Mouse (Mus musculus) myocyte (in vitro differentiated cells): ENCODE measurements around the gene Cd81. TPM values are rescaled to one million over a fixed set of nuclear protein-coding genes. Genes with fewer than 3 reads are reported as not detected.

Source experiments
- H3K27me3 ChIP-seq: one replicate; pipeline ENCODE4 v1.6.1; 2011; ENCODE audit not compliant: control insufficient read depth, insufficient read depth, insufficient read length
- H3K36me3 ChIP-seq: one replicate; pipeline ENCODE4 v1.6.1; 2011; ENCODE audit not compliant: control insufficient read depth, insufficient read depth
- H3K4me2 ChIP-seq: one replicate; pipeline ENCODE4 v1.6.1; 2011; ENCODE audit warnings: low read depth, control low read depth
- H3K4me3 ChIP-seq: one replicate; pipeline ENCODE4 v1.5.1; 2011; ENCODE audit warnings: mild to moderate bottlenecking, control low read depth, moderate library complexity
- H3K79me2 ChIP-seq: one replicate; pipeline ENCODE4 v1.6.1; 2011; ENCODE audit not compliant: control insufficient read depth, insufficient read depth
- H3ac ChIP-seq: one replicate; pipeline ENCODE4 v1.6.1; 2011; ENCODE audit not compliant: control insufficient read depth, insufficient read length
- CEBPB ChIP-seq: IDR thresholded peaks from 2 replicates; pipeline ENCODE4 v1.6.1; 2011; ENCODE audit warnings: mild to moderate bottlenecking, moderate library complexity; ENCODE audit not compliant: poor library complexity, insufficient read depth, severe bottlenecking
- E2F4 ChIP-seq: IDR thresholded peaks from one replicate; pipeline ENCODE4 v1.6.1; 2011; ENCODE audit warnings: mild to moderate bottlenecking, control low read depth, moderate library complexity; ENCODE audit not compliant: insufficient read depth
- MAX ChIP-seq: IDR thresholded peaks from one replicate; pipeline ENCODE4 v1.6.1; 2011; ENCODE audit warnings: low read depth, mild to moderate bottlenecking, control low read depth
- MYOD1 ChIP-seq, 3 experiments: IDR thresholded peaks; one replicate each; pipeline ENCODE4 v1.6.1; 2011; ENCODE audit warnings: control low read depth in 2 of 3, low read depth in 2 of 3, mild to moderate bottlenecking in 2 of 3, moderate library complexity in 1 of 3; ENCODE audit not compliant: insufficient read length in 2 of 3, control insufficient read depth in 1 of 3
- MYOG ChIP-seq, 3 experiments: IDR thresholded peaks; one replicate each; pipeline ENCODE4 v1.6.1; 2011; ENCODE audit warnings: control low read depth in 2 of 3, low read depth in 2 of 3, mild to moderate bottlenecking in 2 of 3; ENCODE audit not compliant: insufficient read length in 2 of 3, control insufficient read depth in 1 of 3, insufficient read depth in 1 of 3
- POLR2A ChIP-seq: IDR thresholded peaks from one replicate; pipeline ENCODE4 v1.6.1; 2011; ENCODE audit warnings: low read depth, mild to moderate bottlenecking, control low read depth, moderate library complexity; ENCODE audit not compliant: insufficient read length
- POLR2AphosphoS2 ChIP-seq: IDR thresholded peaks from one replicate; pipeline ENCODE4 v1.6.1; 2011; ENCODE audit warnings: low read depth, control low read depth; ENCODE audit not compliant: insufficient read length
- REST ChIP-seq: IDR thresholded peaks from one replicate; pipeline ENCODE4 v1.6.1; 2011; ENCODE audit warnings: mild to moderate bottlenecking, control low read depth, moderate library complexity; ENCODE audit not compliant: insufficient read depth, insufficient read length
- SRF ChIP-seq: IDR thresholded peaks from one replicate; pipeline ENCODE4 v1.6.1; 2011; ENCODE audit warnings: low read depth; ENCODE audit not compliant: control insufficient read depth, insufficient read length
- TCF12 ChIP-seq: IDR thresholded peaks from one replicate; pipeline ENCODE4 v1.6.1; 2011; ENCODE audit warnings: mild to moderate bottlenecking, control low read depth; ENCODE audit not compliant: poor library complexity, insufficient read depth, severe bottlenecking
- TCF3 ChIP-seq: IDR thresholded peaks from one replicate; pipeline ENCODE4 v1.6.1; 2011; ENCODE audit warnings: low read depth, control low read depth; ENCODE audit not compliant: insufficient read length
- USF1 ChIP-seq: IDR thresholded peaks from one replicate; pipeline ENCODE4 v1.6.1; 2011; ENCODE audit warnings: low read depth, mild to moderate bottlenecking, control low read depth, moderate library complexity
- polyA plus RNA-seq: library from polyadenylated mRNA; unstranded; fragments of >200 nt; fragmentation: generic; extraction: Trizol; gene quantifications from one replicate; pipeline ENCODE4 v1.2.1, GENCODE M21; 2012; ENCODE audit warnings: missing spikeins

The Cd81 gene
- polyA plus RNA-seq, 1 experiment = 744 TPM

DNA sequence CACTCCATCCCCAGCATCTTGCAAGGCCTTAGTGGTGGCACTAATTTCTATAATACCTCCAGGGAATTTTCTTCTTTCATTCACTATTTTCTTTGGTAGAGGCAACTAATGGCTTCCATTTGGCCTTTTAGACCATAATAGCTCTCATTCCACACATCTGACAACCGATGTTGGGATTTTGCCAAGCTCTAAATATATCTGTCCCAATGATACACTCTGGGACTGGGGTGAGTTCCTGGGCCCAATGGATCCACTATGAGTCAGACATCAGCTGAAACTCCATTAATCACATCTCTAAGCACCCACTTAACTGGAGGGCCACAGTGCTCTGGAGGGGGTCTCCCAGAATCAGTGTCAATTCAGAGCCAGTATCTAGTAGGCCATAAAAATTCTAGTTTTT, 20.7 kb upstream of the Cd81 start:
- no peak overlapping the region for H3K4me3 ChIP-seq
- no peak for TF ChIP-seq TCF12
- TF ChIP-seq REST = no peak
- TF ChIP-seq TCF3 = no peak
- TF ChIP-seq E2F4 = no peak
- TF ChIP-seq MYOD1 (IDR thresholded peaks at IDR 0.05; ENCODE audit: control insufficient read depth in 1 of 3, insufficient read length in 2 of 3, low read depth in 2 of 3) = no peak
- TF ChIP-seq MAX = no peak
- no peak for TF ChIP-seq POLR2AphosphoS2
- no peak for TF ChIP-seq CEBPB
- TF ChIP-seq POLR2A = no peak
- TF ChIP-seq USF1 = no peak
- TF ChIP-seq SRF = no peak
- no peak for TF ChIP-seq MYOG (IDR thresholded peaks at IDR 0.05; ENCODE audit: control insufficient read depth in 1 of 3, insufficient read depth in 1 of 3, insufficient read length in 2 of 3, low read depth in 2 of 3)
- H3K79me2 ChIP-seq = no peaks in the 10 kb centered on the region
- H3K4me2 ChIP-seq = no peak overlapping the region
- no peaks in the 10 kb centered on the region for H3K27me3 ChIP-seq
- no peak overlapping the region for H3ac ChIP-seq
- no peaks in the 10 kb centered on the region for H3K36me3 ChIP-seq

DNA sequence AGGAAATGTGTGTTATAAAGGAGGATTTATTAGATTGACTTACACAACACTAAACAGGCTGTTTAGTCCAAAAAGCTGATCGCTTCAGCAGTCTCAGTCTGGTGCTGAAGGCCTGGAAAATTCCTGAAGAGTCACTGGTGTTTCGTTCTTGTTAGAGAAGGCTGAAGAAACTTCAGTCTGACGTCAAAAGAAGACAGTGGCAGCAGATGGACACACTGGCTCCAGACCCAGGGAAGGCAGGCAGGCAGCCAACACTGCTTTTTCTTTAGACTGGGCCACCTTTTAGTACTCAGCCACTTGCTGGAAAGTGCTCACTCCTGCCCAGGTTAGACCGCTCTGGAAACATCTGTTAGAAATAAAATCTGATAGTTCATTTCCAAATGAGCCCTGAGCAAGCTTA, 19.0 kb upstream of the Cd81 start:
- no peak for TF ChIP-seq MAX
- no peak for TF ChIP-seq POLR2AphosphoS2
- TF ChIP-seq USF1 = no peak
- no peak for TF ChIP-seq TCF12
- Histone ChIP-seq H3K36me3 (no peaks in the 10 kb centered on the region), H3ac (no peak overlapping the region), H3K4me2 (no peak overlapping the region), H3K79me2 (no peaks in the 10 kb centered on the region), H3K27me3 (no peaks in the 10 kb centered on the region), H3K4me3 (no peak overlapping the region)

DNA sequence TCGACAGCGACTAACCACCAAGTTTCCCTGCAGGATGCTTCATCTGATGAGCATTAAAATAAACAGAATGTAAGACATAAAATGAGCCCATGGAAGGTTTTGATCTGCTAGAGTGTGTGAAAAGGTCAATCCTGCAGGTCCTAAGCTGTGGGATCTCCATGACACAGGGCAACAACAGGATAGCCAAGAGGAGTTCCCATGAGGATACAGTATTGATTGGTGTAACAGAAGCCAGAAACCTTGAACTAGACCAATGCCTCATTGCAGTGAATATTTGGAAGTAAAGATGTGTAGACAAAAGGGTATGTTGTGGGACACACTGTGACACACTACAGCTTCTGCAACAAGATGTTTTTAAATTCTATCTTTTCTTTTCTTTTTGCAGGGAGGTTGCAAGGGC, 18.4 kb upstream of the Cd81 start:
- Histone ChIP-seq H3K36me3 (no peaks in the 10 kb centered on the region), H3K4me2 (no peak overlapping the region), H3K4me3 (no peak overlapping the region), H3K27me3 (no peaks in the 10 kb centered on the region), H3K79me2 (no peaks in the 10 kb centered on the region), H3ac (no peak overlapping the region)
- TF ChIP-seq POLR2A (no peak), MAX (no peak), SRF (no peak), REST (no peak), CEBPB (no peak), TCF3 (no peak), MYOG (IDR thresholded peaks at IDR 0.05; ENCODE audit: control insufficient read depth in 1 of 3, insufficient read depth in 1 of 3, insufficient read length in 2 of 3, low read depth in 2 of 3) (no peak), USF1 (no peak), TCF12 (no peak), E2F4 (no peak)

DNA sequence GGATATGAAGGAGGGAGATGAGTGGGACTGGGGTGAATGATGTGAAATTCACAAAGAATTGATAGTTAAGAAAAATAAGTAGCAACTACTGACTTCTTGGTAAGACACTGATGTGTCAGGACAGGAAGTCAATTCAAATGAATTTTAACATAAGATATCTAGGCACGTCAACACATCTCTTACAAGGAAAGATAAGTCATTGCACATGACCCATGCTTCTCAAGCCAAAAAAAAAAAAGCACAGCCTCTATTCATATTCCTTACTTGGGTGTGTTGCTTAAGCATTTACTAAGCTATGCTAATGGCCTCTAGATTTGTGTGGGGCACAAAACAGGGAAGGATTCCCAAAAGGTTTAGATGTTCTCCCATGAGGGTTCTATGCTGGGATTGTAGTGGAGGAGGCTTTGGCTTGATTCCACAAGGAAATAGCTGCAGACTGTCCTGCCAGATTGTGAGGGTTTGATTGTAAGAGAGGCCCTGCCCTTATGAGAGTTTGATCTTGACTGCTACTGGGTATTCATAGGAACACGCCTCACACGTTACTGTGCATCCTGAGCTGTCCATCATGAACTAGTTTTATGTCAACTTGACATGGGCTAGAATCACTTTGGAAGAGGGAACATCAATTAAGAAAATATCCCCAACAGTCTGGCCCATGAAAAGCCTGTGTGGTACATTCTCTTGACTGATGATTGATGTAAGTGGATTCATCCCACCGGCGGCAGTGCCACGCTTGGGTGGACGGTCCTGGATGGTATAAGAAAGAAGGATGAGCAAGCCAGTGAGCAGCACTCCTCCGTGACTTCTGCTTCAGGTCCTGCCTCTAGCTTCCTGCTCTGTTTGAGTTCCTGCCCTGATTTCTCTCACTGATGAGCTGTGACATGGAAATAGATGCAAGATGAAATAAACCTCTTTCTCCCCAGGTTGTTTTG, 17.8 kb upstream of the Cd81 start:
- Histone ChIP-seq H3K4me3 (no peak overlapping the region), H3ac (no peak overlapping the region), H3K79me2 (no peaks in the 10 kb centered on the region), H3K27me3 (no peaks in the 10 kb centered on the region), H3K36me3 (no peaks in the 10 kb centered on the region), H3K4me2 (no peak overlapping the region)
- TF ChIP-seq MYOG (IDR thresholded peaks at IDR 0.05; ENCODE audit: control insufficient read depth in 1 of 3, insufficient read depth in 1 of 3, insufficient read length in 2 of 3, low read depth in 2 of 3) = no peak
- TF ChIP-seq POLR2AphosphoS2 = no peak
- no peak for TF ChIP-seq REST
- no peak for TF ChIP-seq E2F4
- no peak for TF ChIP-seq POLR2A
- no peak for TF ChIP-seq MYOD1 (IDR thresholded peaks at IDR 0.05; ENCODE audit: control insufficient read depth in 1 of 3, insufficient read length in 2 of 3, low read depth in 2 of 3)
- no peak for TF ChIP-seq MAX
- TF ChIP-seq TCF12 = no peak
- no peak for TF ChIP-seq CEBPB
- no peak for TF ChIP-seq SRF
- no peak for TF ChIP-seq TCF3
- TF ChIP-seq USF1 = no peak

DNA sequence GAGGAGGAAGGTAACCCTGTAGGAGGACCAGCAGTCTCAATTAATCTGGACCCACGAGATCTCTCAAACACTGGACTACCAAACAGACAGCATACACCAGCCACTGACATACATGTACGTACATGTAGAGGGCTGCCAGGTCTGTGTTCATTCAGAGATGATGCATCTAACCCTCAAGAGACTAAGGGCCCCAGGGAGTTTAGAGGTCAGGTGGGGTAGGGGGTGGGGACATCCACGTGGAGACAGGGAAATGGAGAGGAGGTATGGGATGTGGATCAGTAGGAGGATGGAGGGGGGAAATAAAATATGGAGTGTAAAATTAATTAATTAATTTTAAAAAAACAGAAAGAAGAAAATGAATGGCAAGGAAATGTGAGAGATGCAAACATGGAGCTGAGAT, 15.8 kb upstream of the Cd81 start:
- Histone ChIP-seq H3K36me3 (no peaks in the 10 kb centered on the region), H3K4me3 (no peak overlapping the region), H3ac (no peak overlapping the region), H3K4me2 (no peak overlapping the region), H3K79me2 (no peaks in the 10 kb centered on the region), H3K27me3 (no peaks in the 10 kb centered on the region)
- TF ChIP-seq REST = no peak
- no peak for TF ChIP-seq MAX
- no peak for TF ChIP-seq POLR2AphosphoS2
- TF ChIP-seq POLR2A = no peak
- no peak for TF ChIP-seq CEBPB
- no peak for TF ChIP-seq TCF3
- TF ChIP-seq MYOG (IDR thresholded peaks at IDR 0.05; ENCODE audit: control insufficient read depth in 1 of 3, insufficient read depth in 1 of 3, insufficient read length in 2 of 3, low read depth in 2 of 3) = no peak
- TF ChIP-seq TCF12 = no peak
- no peak for TF ChIP-seq USF1
